Mouse (Mus musculus) stomach, postnatal 0 days (tissue): ENCODE measurements around the gene Rnf26.

ENCODE experiments used
- CTCF ChIP-seq: IDR thresholded peaks from 2 replicates; pipeline ENCODE4 v1.5.1; 2016; ENCODE audit warnings: antibody characterized with exemption, low read depth, mild to moderate bottlenecking, moderate library complexity
- EP300 ChIP-seq: optimal IDR thresholded peaks from 2 replicates; pipeline ENCODE3; 2016; ENCODE audit warnings: antibody characterized with exemption

DNA sequence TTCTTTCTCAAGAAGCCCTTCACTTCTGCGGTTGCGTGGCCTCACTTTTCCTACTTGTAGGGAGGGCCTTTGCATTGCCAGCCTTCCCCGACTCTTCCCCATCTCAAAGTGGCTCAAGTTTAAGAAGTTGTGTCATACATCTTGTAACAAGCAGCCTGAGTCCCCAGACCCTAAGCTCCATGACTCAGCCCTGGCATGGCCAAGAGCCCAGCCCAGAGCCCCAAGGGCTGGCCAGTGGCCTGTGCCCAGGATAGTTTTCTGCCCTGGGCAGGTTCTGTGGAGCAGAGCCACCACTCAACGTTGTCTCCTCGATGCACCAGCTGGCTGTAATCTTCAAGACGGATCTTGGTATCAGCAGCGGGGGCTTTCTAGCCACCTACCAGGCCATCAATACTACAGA, 8.4 kb downstream of the Rnf26 start:
- TF ChIP-seq CTCF (no peak), EP300 (no peak)
